Mouse (Mus musculus) frontal cortex, postnatal 10 days (tissue): ENCODE data around the gene Amy2a5.
"Not testable (repeated sequence)": the region's sequence is repeated elsewhere in the genome, so short reads cannot be mapped to it uniquely, and the experiment has no call there.

ENCODE experiments used
- DNase-seq, 2 experiments: peaks; one replicate each; pipeline ENCODE4 v3.0.0; 2022; ENCODE audit warnings: low spot score in 2 of 2, mixed read lengths in 1 of 2

The Amy2a5 gene

DNA sequence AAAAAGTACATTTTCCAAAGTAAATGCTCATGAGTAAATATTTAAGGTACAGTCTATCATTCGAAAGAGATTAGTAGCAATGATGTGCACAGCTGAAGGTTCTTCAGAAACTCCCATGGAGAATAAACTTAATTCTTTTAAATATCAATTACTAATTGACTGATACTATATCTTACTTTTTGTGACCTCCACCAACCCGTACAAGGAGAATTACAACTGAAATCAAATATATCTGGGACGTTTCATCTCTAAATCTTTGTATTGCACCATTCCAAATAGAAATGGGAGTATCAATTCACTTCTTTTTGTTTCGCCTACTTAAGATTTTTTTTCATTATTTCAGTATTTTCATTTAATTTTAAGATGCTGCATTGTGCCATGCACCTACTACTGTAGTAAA is at the start of gene Amy2a5:
Gene Amy2a5, minus strand, starts transcription at position 101 of the 400 bp plus-strand sequence.
- DNase-seq = not testable (repeated sequence)

- not testable (repeated sequence) for DNase-seq
These were observed 32.7 kb upstream of the Amy2a5 start, which contains the start of gene Amy2a4 for GRCm38 (mm10) chr3:113291349-113291748. Gene Amy2a4 (minus strand): TSS chr3:113291449.

DNA sequence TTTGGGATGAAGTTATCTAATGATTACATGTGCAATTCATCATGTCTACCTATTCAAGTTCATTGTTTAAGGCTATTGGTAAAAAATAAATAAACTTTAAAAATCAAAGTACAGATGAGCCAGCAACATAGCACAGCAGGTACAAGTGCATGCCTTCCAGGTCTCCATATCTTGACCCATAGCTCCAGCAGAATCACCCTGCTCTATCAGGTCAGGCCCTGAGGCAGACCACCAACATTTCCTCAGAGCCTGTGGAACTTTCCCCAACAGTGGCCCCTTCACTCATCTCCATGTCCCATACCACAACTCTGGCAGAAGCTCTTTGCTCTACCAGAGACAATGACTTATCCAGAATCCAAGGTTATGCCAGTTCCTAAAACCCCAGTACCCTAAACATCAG is 21.6 kb upstream of the Amy2a5 start:
- DNase-seq = not testable (repeated sequence)

DNA sequence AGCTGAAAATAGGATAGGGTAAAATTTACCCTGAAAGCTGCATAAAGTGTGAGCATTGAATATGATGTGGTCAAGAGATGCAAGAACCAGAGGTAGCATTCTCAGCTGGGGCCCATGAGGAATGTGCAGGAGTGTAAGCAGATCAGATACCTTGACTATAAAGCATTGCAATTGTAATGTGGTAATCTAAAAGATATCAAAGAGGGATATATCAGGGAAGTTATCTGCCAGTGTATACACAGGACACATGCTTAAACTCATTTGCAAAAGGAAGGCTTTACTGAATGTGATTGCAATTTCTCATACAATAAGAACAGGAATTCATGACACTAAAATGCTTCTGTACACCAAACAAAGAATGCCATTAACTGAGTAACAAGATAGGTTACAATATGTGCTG is 20.9 kb upstream of the Amy2a5 start:
- not testable (repeated sequence) for DNase-seq

- DNase-seq = no peak
These were observed 31.5 kb downstream of the Amy2a5 start for GRCm38 (mm10) chr3:113227115-113227514.
